Mouse (Mus musculus): Measurements from ENCODE around the gene Coa5.

The Coa5 gene

DNA sequence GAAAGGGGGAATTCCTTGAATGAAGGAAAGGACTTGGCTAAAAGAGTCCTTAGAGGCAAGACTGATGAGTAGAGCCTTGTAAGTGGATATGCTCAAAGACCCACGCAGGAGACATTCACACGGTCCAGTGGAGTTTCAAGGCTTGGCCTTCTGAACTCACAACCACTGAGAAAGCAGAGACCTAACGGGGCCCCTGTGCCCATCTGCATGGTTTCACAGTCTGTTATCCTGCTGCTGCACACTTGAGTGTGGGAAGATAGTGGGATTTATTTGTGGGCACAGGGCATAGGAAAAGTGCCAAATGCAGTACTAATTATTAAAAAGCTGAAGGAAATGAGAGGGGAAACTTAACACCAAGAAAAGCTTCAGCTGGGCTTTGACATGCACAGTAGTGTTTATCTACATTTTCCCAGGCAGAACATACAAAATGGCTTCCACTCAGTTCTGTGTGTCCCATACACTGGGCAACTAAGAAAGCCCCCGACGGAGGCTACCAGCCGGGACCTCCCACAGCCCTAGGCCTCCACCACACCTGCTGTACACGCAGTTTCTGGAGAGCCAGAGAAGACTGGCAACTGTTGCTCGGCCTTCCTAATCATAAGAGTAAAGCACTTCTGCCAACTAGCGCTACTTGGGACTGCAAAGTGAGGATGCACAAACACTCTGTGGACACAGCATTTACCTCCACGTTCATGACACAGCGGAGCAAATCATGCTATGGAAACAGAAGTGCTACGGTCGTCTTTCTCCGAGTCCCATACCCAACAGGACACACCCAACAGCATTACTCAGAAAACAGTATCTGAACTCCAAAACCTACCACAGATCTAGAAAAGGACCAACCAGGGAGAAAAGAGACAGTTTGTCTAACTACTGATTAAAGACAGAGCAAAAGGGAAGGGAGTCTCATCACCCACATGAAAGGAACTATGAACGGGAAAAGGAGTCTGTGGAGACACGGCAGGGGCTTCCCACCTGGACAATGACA is 13.2 kb upstream of the Coa5 start:
- intact Hi-C loops (cut with DNase I) = no loop called here

DNA sequence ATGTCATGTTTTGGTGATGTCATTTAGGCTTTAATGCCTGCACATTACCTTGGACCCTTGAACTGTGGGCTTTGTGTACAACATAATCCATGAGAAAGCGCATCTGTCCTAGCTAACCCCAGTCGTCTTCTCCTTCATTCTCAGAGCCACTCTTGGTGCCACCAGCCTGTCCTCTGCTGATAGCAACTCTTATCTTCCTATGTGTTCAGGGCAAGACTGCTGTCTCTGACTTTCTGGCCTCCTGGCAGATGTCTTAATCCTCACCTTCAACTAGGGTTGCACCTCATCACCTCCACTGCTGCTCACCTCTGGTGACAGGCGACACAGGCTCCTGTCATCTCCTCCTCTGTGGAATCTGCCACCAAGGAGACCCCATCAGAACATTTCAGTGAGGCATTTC is 6.5 kb upstream of the Coa5 start:
- intact Hi-C loops (cut with DNase I) = no loop called here

DNA sequence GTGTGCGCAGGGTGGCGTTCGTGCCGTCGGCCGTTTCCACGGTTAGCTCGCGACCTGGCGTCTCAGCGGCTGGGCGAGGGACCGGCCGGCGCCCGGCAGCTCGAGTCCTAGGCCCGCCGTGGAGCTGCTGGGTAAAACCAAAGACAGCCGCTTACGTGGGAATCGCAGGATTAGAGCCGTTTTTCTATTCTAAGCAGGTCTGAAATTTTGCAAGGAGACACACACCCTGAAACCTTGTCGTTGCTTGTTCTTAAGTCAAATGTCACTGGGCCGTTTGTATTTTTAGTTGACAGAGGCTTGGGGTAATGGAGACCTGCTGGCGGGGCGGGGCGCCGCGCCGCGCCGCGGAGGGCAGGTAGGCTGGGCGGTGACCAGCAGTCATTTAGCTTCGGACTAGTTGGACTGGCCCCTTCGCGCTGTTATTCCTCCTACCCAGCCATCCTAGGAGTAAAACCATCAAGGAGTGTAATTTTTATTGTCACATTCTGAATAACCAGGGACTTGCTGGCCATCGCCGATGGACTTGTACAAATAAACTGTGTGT is 466 bp upstream of the Coa5 start:
- intact Hi-C loops (cut with DNase I) = no loop called here

DNA sequence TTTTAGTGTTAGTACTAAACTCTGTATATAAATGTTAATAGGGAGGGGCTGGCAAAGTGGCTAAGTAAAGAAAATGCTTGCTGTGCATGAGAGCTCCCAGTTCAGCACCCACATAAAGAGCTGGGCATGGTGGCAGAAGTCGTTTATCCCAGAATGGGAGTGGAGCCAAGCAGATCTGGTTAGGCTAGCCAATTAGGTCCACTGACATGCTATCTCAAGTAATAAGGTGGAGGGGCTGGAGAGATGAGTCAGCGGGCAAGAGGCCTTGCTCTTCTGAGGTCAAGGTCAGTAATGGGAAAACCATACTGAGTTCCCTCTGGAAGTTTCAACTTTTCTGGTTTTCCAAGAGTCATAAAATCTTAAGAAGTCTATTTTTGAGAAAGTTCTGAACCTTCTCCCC is 992 bp downstream of the Coa5 start:
- intact Hi-C loops (cut with DNase I) = no loop called here

DNA sequence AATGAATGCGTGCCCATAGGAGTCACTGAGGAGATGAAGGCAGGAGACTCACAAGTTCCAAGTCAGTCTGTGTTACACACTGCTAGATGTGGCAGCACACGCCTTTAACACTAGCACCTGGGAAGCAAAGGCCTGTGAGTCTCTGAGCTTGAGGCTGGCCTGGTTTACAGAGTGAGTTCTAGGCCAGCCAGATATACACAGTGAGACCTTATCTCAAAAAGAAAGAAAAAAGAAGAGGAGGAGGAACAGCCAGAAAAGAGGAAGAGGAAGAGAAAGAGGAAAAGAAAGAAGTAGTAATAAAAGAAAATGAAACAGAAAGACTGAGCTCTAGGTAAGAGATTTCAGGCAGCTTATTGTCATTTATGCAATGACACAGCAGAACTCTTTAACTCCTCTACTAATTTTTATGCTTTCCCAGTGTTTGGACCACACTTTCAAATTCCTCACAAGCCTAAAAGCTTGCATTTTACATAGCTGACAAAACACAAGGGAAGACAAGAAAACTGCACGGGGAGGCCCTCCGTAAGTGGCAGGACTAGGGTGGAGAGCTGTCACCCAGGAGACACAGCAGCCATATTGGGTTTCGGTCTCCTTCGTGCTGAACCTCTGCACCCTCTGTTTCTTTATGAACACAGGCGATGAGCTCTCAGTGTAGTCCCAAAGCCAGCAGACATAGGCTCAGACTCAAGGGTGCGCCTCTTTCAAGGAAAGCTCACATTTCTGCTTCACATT is 2.6 kb downstream of the Coa5 start:
- intact Hi-C loops (cut with DNase I) = no loop called here

DNA sequence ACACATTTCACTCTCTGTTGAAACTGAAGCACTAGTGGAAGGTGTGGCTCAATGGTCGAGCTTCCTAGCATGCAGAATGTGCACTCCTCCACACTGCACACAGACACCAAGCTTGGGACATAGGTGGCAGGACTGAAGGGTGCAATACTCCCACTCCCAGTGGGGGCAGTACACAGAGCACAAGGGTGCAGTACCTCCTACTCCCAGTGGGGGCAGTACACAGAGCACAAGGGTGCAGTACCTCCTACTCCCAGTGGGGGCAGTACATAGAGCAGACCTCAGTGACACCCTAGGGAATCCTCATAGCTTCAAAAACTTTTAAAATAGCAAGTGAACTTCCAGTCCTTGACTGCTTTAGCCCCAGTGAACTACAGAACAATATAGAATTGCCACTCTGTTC is 10.5 kb downstream of the Coa5 start:
- intact Hi-C loops (cut with DNase I) = no loop called here

DNA sequence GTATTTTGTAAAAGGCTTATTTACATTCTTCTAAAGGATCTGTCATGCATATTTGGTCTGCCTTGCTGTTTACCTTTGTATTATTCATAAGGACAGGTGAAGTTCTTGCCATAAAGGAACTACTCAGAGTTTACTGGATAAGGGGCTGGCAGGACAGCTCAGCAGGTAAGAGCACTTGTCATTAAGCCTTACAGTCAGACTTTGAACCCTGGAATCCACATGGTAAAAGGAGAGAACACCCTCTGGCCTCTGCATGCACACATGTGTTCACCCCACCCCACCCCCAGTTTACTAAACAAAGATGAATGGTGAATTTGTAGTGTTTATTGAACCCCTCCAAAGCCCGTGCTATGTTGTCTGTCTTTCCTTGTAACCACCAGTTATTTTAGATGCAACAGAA is 14.5 kb downstream of the Coa5 start:
- intact Hi-C loops (cut with DNase I) = no loop called here

DNA sequence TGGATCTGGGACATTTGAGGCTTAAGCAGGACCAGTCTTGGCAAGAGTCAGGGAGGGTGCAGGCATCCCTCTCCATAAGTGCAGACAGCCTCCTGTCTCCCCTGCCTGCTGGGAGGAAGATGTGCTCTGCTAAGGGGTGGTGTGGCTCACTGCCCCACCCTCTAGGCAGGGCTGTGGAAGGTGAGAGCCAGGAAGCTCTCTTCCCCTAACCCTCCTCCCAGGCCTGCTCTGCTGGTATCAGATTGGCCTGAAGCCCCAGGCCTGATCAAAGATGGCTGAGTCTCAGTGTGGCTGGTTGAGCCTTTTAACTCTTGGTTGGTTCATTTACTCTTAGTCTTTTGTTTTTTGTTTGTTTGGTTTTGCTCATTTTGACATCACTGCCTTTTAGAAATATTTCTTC is 20.3 kb downstream of the Coa5 start:
- intact Hi-C loops (cut with DNase I) = no loop called here

DNA sequence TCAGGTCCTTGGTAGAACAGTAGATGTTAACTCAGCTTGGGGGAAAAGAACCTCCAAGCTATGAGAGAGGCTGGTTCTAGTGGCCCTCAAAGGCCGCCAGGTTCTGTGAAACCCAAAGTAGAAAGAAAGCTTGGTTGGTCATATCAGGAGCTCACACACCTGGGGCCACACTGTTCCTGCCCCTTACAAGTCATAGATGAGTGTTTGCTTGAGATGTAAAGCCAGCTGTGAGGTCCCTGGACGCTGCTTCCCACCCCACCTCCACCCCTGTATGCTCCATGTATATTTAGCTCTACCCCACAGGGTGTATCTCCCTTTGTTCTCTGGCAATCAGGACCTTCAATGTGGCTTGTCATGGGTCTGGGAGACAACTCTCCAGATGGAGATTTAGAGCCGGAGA is 21.2 kb downstream of the Coa5 start:
- intact Hi-C loops (cut with DNase I) = no loop called here

DNA sequence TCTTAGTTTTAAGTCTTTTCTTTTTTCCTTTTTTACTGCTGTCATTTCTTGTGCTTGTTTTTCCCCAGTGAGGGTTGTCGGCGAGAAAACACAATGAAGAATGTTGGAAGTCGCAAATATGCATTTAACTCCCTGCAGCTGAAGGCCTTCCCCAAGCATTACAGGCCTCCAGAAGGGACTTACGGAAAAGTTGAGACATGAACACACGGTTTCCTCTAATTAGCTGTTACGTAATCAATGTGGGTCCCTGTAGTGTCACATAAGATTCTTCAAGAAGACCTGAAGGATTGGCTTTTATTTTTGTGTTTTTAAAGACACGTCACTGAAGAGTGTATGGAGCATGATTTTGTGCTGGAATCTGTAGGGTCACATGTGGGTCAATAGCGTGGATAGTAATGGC is 21.8 kb downstream of the Coa5 start:
- intact Hi-C loops (cut with DNase I) = no loop called here

DNA sequence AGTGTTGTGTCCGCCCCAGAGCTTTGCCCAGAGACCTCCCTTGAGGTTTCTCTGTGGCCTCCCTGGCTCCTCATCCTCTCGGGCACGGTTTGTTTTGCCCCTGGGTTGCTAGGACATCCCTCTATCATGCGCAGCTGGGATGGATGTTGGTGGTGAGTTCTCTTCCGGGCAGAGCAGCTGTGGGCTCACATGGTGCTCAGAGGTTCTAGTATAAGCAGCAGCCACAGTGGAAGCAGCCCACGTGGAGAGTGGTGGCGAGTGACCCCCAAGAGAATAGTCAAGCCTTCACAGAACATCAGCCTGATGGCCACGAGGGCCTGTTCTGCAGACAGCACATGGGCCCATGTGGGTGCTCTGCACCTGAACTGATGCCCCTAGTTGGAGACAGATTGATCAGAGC is 22.7 kb downstream of the Coa5 start:
- intact Hi-C loops (cut with DNase I) = no loop called here

DNA sequence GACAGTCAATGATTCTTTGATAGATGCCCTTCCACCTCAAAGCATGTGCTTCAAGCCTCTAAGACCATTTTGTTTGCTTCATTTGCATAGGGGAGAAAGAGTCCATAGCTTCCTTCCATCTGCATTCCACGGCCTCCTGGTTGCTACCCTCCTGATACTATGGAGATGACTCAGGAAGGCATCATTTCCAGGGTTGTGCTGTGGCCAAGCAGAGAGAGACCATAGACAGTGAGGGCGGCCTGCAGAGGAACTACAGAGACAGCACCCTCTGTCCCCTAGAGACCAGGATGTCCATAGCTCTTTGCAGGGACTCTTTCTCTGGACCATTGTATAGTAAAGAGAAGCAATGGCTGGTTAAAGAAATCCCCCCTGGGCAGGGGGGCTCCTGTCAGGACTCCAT is 24.8 kb downstream of the Coa5 start:
- intact Hi-C loops (cut with DNase I) = no loop called here

DNA sequence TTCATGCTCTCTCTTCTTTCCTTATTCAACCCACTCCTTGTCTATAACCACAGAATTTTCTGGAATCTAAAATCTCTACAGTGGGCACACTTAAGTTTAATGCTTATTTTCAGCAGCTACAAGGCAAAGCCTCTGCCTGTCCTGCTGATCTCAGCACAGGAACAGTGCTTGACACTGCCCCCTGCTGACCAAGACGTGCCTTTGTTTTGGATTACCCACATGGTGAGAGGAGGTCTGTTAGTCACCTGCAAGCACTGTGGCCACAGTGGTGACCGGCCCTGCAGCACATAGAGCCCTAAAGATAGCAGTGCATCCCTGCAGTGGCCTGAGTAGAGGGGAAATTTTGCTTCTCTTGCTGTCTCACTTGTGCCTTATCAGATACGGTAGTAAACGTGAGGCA is 28.2 kb downstream of the Coa5 start:
- intact Hi-C loops (cut with DNase I) = loop anchor here (1.0 kb wide), 1 partner anchor 129 kb away; no protein-coding TSS in a partner anchor

DNA sequence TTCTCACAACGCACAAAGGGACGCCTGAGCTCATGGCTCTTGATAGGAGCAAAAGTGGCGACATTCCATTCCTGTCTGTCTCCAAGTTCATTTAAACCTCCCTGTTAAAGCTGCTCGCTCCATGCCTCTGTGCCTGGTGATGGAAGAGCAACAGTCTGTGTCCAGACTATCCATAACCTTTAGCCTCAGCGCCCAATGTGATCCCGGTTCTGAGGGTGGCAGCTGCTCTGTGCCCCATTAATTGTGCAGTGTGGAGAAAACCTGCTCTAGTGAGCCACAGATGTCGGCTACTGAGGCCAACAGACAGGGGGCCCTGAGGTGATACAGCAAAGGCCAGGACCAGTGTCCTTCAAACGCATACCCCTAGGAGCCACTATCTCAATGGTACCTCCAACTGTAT is 30.2 kb downstream of the Coa5 start:
- intact Hi-C loops (cut with DNase I) = no loop called here

DNA sequence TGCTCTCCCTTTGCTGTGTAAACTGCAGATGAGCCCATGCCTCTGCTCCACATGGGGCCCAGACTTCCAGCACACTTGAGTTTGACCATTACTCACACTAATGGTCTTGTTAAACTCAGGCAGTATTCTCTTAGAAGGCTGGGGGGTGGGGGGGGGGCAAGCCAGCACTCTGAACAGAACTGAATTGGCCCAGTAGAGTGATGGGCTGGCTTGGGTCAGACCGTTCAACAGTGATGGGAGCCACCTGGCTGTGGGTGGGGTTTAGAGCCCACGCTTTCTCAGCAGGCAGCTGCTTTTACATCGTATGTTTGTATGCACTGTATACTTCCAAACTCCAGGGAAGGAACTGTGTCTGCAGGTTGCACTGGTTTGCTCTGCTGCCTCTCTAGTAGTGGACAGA is 30.9 kb downstream of the Coa5 start:
- intact Hi-C loops (cut with DNase I) = no loop called here

DNA sequence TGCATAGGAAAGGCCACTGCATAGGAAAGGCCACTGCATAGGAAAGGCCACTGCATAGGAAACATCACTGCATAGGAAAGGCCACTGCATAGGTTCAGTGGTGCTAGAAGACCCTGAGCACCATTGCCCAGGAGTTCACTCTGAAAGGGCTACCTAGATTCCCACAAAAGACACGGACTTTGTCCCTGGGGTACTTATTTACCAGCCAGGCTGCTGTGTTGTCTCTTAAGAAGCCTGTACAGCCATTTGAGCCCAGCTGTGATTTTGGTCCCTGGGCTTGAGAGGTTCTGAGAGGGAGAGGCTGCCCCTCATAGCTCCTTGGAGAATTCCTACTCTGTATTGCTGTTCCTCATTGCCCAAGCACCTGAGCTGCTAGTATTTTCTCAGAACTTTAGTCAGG is 33.4 kb downstream of the Coa5 start:
- intact Hi-C loops (cut with DNase I) = no loop called here

DNA sequence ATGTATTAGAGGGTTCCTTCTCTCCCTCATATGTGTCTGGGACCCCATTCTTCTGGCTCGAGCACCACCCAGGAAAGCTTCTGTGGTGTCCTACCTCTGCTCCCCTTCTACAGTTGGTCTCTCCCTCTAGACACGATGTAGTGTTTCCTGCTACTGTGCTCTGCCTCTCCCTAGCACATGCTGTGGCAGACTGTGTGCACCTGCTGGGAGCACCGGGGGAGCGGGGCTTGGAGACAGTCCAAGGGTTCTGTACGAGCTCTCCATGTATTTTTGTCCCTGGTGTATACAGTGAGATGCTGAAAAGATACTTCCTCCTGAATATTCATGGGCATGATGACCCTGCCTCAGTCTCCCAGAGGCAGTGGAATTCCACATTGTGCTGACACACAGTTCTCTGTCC is 36.7 kb downstream of the Coa5 start:
- intact Hi-C loops (cut with DNase I) = no loop called here

DNA sequence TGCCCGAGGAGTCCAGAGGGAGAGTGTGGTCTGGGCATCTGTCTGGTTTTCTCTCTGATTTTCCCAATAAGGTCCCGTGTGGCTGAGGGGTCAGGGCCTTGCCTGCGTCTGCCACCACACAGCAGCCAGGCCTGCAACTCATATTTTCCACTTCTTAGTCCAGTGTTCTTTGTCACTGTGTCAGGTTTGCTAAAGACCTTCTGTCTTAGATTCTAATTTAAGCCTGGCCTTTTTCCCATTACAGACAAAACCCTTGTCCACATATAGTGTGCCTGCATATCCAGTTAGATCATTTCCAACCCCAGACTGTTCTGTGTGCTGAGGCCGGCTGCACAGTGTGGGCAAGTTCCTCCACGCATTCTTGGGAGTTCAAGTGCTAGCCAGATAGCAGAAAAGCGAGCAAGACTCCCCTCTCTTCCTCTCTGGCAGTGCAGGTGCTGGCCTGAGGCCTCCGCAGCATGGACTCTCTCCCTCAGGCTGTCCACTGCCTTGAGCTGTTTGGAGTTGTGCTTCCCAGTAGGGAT is 43.4 kb downstream of the Coa5 start:
- intact Hi-C loops (cut with DNase I) = no loop called here

DNA sequence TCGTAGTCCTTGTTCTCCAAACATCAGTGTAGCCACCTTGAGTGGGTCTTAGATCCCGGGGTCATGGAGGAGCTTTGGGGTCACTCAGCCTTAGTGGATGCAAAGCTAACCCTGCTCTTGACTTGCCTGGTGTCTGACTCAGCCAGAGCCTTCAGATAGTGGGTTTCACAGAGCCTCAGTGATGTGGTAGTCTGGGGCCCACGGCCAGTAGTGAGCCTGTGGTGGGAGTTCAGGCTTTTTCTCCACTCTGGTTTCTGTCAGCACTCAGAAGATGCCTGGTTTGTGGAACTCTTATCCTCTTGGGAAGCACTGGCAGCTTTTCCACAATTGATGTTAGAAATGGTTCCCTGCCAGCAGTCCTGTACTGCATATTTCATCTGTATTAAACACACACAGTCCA is 45.6 kb downstream of the Coa5 start:
- intact Hi-C loops (cut with DNase I) = no loop called here

DNA sequence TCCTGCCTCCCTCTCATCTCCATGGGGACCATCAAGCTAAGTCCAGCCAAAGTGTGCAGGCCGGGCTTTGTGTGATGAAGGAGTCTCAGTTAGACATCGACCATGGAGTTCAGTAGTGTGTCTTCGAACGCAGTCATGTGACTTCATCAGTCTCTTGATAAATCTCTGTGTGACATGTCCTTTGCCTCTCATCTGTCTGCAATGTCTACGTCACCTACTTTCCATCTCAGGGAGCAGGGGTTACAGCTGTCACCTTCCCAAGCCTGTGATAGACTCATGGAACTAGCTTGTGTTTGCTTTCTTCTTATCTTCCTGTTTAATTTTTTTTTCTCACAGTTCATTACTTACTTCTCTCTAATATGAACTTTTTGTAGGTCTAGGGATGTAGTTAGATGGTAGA is 49.0 kb downstream of the Coa5 start:
- intact Hi-C loops (cut with DNase I) = no loop called here

DNA sequence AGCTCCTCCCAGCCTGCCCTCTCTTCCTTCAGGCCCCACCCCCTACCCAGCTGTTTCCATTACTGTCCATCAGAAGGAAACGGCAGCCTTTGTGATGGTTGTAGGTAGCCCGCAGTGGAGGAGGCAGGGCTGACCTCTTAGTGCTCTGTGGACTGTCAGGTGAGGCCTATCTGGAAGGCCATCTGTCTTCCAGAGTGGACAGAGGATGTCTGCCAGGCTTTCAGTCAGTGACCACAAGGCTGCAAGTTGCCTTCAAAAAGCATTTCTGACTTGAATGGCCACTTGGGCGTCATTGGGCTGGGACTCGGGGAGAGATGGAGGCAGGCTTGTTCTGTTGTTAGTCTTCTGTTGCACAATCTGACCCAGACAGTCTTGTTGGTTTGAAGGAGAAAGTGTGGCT is 50.4 kb downstream of the Coa5 start:
- intact Hi-C loops (cut with DNase I) = no loop called here

DNA sequence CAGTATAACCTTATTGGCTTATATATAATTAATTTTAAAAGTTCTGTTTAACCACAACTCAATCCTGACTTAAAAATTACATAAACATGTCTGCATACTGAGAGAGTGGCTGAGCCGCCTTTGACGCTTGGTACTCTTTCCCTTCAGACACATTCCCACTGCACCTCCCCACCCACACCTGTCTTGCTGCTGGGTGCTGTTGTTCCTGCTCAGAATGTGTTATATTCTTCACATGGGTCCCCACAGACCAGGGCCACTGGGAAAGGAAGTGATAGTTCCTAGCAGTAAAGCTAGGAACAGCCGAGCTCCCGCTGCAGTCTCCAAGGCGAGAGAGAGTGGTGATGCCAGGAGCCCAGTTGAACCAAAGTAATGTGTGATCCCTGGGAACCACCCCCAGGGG is 51.8 kb downstream of the Coa5 start:
- intact Hi-C loops (cut with DNase I) = no loop called here

All from adrenal gland (tissue).